8 mouse cellular contexts compared by ENCODE assay signal in genomic region chr2:10375024-10375372, GRCm38 (mm10). TPM values are rescaled to one million over a fixed set of nuclear protein-coding genes. Genes with fewer than 3 reads are reported as not detected.
DNase-seq lines count a peak whose midpoint lies in the region; ATAC-seq lines count a peak whose summit lies in the region.

No protein-coding gene starts in this region.

- no peak for DNase-seq in kidney, adult 8-10 months
- DNase-seq in adrenal gland, postnatal 36 days = peak; percentile 14 to 25
- peak; percentile 48 for DNase-seq in kidney, postnatal 10 days
- DNase-seq in natural killer cell, adult 2 months (ENCODE audit: low spot score in 2 of 2) = no peak
- DNase-seq in ovary, adult 18-20 months (ENCODE audit: low spot score) = no peak

- under 1% methylated on average over 22 of the region's 22 CpGs for WGBS in kidney, embryonic 15.5 days
- under 1% methylated on average over 22 of the region's 22 CpGs for WGBS in forebrain, embryonic 15.5 days
- under 1% methylated on average over 22 of the region's 22 CpGs for WGBS in midbrain, embryonic 13.5 days

- ATAC-seq in kidney, embryonic 15.5 days (replicated peaks; ENCODE audit: low FRiP score) = peak; percentile 22; the same call in 1 of the 2 replicates
- ATAC-seq in forebrain, embryonic 15.5 days (replicated peaks) = peak; percentile 32
- ATAC-seq in midbrain, embryonic 13.5 days = peak; percentile 46

- H3K27me3 ChIP-seq in kidney, embryonic 15.5 days = peaks cover 56% of the 10 kb centered on the region
- peaks cover 42% of the 10 kb centered on the region for H3K27me3 ChIP-seq in forebrain, embryonic 15.5 days
- peaks cover 62% of the 10 kb centered on the region for H3K27me3 ChIP-seq in midbrain, embryonic 13.5 days

- H3K9ac ChIP-seq in kidney, embryonic 15.5 days = peak overlapping the region; percentile 34
- peak overlapping the region; percentile 46 for H3K9ac ChIP-seq in forebrain, embryonic 15.5 days (replicated peaks)
- H3K9ac ChIP-seq in midbrain, embryonic 13.5 days (replicated peaks) = peak overlapping the region; percentile 66

- H3K9me3 ChIP-seq in kidney, embryonic 15.5 days (replicated peaks) = no peaks in the 10 kb centered on the region
- H3K9me3 ChIP-seq in forebrain, embryonic 15.5 days = no peaks in the 10 kb centered on the region
- H3K9me3 ChIP-seq in midbrain, embryonic 13.5 days = no peaks in the 10 kb centered on the region

- peaks cover 32% of the 10 kb centered on the region for H3K4me1 ChIP-seq in kidney, embryonic 15.5 days
- peaks cover 25% of the 10 kb centered on the region for H3K4me1 ChIP-seq in forebrain, embryonic 15.5 days
- H3K4me1 ChIP-seq in midbrain, embryonic 13.5 days (replicated peaks) = peaks cover 28% of the 10 kb centered on the region

- H3K36me3 ChIP-seq in kidney, embryonic 15.5 days = no peaks in the 10 kb centered on the region
- no peaks in the 10 kb centered on the region for H3K36me3 ChIP-seq in forebrain, embryonic 15.5 days
- H3K36me3 ChIP-seq in midbrain, embryonic 13.5 days = no peaks in the 10 kb centered on the region

- H3K27ac ChIP-seq in kidney, embryonic 15.5 days = no peak overlapping the region
- H3K27ac ChIP-seq in forebrain, embryonic 15.5 days (replicated peaks) = no peak overlapping the region
- no peak overlapping the region for H3K27ac ChIP-seq in midbrain, embryonic 13.5 days

- peak overlapping the region; percentile 53 for H3K4me3 ChIP-seq in kidney, embryonic 15.5 days (replicated peaks)
- H3K4me3 ChIP-seq in forebrain, embryonic 15.5 days = peak overlapping the region; percentile 77
- H3K4me3 ChIP-seq in midbrain, embryonic 13.5 days (replicated peaks) = peak overlapping the region; percentile 61

- peak overlapping the region; percentile 97 for H3K4me2 ChIP-seq in kidney, embryonic 15.5 days
- peak overlapping the region; percentile 95 for H3K4me2 ChIP-seq in forebrain, embryonic 15.5 days (replicated peaks)
- H3K4me2 ChIP-seq in midbrain, embryonic 13.5 days (replicated peaks) = peak overlapping the region; percentile 93

RNA-seq across cellular contexts. Expression of gene Sfmbt2, which starts 4.7 kb away (rescaled TPM):
- polyA plus RNA-seq in kidney, embryonic 15.5 days (2015; fragmentation: Nextera tagmentation; extraction: Ambion mirVana) = 1.7 and 2.0 TPM in 2 replicates
- under 1 TPM; 0.46 to 0.86 TPM for total RNA-seq in adrenal gland, postnatal 36 days (2021)
- 2.1 and 2.4 TPM in 2 replicates for polyA plus RNA-seq in forebrain, embryonic 15.5 days (2015; fragmentation: Nextera tagmentation; extraction: Ambion mirVana)
- 2.9 TPM in 2 replicates for polyA plus RNA-seq in midbrain, embryonic 13.5 days (2015; fragmentation: Nextera tagmentation; extraction: Ambion mirVana)

Comparison
In these comparisons a context has a peak if more than half of its experiments do, and no peak if none do; other contexts are left out.
1. DNase-seq: peak in adrenal gland, postnatal 36 days (2 of 2) and kidney, postnatal 10 days (single experiment); none in kidney, adult 8-10 months (0 of 2), natural killer cell, adult 2 months (0 of 2) and ovary, adult 18-20 months (single experiment).
2. Peak in every context shown above with its lines, with median percentiles within 50 percentile points of each other: ATAC-seq, H3K4me2 ChIP-seq, H3K4me3 ChIP-seq and H3K9ac ChIP-seq.